Mouse (Mus musculus) adrenal gland, adult 8-10 months (tissue): Measurements from ENCODE around the gene Ndufb11. TPM values are rescaled to one million over a fixed set of nuclear protein-coding genes. Genes with fewer than 3 reads are reported as not detected.

Source experiments
- DNase-seq: peaks from one replicate; pipeline ENCODE4 v3.0.0; 2022
- total RNA-seq, 4 experiments: library from RNA; stranded (reverse); gene quantifications; 2 replicates each; pipeline ENCODE4 v1.2.4; 2022

The Ndufb11 gene
- total RNA-seq, result 100 to 1,000 TPM; 217 to 320 (median 257) TPM

DNA sequence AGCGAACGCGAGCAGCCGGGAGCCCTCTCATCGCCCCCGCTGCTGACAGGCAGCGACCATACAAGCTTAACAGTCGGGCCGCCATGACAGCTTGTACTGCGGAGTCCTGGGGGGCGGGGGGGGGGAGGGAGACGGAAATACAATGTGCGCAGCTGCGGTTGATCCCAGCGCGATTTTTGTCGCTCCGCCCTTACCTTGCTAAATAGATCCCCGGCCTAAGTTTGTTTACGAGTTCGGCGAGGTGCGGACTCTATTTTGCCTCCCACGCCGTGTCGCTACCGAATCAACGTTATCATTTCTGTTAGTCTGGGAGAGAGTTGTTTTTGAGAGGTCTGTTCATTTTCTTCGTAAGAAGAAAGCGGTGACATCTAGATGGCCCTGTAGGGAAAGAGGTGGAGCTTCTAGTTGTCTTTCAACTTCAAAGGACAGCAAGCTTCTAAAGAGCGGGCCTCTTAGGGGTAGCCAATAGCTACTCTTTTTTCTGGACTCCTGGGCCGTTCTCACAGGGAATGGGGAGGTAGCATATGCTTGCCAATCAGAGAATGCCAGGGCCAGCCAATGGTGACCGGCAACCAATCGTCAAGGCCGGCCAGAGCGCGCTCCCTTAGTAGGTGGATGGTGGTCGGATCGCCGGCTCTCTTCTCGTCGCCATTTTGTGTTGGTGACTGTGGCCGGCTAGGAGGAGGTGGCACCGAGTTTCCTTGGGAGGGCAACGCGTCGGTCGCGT lies at the start of gene Ndufb11, which contains the start of gene Rbm10:
Ndufb11 (minus strand) TSS at position 444 of the 727 bp plus-strand sequence.
Rbm10 (plus strand) TSS at position 328 of the 727 bp plus-strand sequence.
- peak; percentile 84 for DNase-seq

DNA sequence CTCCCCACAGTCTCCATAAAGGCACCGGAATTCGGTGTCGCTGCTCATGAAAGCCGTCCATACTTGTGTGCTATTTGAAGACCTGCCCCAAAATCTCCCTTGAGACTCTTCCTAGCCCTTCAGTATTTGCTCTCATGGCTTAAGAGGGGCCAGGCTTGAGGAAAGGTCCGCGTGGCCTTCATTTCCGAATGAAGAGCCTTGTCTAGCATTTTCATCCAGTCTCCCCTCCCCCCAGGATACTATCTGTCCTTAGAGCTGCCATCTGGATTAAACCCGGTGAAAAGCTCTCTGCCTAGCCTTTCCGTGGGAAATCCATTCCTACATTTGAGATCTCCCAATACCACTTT lies 46.0 kb upstream of the Ndufb11 start:
- DNase-seq, result no peak

DNA sequence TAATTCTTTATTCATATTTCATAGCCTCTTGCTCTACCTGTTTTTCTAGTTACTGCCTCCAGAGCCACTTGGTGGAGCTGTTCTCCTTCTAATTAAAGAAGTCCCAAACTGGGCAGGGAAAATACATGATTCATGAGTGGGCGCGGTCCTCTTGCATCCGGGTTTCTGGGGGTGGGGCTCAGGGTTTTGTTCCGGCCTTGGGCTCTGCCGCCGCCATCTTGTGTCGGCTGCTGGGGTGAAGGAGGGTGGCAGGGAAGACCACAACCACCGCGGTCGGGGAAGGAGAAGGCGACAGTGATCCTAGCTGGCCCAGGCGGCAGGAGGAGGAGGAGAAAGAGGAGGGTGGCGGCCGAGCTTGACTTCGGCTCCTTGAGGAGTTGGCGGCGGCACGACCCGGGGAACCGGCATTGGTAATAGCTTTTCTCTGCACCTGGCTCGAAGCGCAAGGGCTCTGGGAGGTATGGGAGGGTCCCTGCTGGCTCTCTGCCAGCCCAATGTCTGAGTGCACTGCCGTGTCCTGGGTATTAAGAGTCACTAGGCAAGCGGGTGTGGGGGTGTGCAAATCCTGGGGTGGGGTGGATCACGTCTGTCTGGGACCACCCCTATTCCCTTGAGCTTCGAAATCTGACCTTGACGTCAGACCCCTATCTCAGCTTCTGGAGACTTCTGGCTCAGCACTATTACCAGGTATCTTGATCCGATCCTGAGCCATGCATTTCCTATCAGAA lies 45.5 kb upstream of the Ndufb11 start:
- peak; percentile 87 for DNase-seq

DNA sequence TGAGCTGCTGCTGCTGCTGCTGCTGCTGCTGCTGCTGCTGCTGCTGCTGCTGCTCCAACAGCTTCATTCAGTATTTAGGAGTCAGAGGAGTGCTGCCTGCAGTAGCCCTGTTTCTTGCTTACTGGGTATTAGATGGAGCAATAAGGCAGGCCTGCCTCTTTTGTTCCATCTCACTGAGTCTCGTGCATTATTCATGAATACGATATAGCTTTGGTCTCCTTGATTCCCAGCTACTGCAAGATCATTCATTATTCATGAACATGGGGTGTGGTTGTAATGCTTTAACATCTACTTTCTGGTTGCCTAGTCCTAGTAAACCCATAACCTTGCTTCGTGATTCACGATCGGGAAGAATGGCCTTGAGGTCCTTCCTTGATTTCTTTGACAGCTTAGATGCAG lies 44.9 kb upstream of the Ndufb11 start:
- no peak for DNase-seq

DNA sequence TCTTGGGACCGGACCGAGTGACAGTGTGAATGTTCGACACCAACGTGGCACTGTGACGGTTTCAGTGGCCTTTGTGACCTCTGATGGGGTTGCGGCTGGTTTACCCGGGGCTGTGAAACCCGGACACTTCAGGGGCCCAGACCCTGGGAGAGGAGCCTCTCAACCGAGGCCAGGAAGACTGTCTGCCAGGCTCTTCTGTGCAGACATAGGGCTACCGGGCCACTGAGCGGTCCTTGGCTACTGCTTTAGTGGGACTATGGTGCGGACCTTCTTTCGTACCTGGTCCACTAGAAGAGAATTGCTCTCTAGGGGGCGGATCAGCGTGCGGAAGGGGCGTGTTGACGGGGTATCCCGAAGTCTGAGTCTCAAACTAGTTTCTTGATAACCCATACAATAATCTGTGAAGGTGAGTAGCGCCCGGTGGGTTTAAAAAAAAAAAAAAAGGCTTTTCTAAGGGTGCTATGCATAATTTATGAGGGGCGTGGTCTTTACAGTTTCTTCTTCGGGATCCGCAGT lies 41.5 kb upstream of the Ndufb11 start:
- no peak for DNase-seq

DNA sequence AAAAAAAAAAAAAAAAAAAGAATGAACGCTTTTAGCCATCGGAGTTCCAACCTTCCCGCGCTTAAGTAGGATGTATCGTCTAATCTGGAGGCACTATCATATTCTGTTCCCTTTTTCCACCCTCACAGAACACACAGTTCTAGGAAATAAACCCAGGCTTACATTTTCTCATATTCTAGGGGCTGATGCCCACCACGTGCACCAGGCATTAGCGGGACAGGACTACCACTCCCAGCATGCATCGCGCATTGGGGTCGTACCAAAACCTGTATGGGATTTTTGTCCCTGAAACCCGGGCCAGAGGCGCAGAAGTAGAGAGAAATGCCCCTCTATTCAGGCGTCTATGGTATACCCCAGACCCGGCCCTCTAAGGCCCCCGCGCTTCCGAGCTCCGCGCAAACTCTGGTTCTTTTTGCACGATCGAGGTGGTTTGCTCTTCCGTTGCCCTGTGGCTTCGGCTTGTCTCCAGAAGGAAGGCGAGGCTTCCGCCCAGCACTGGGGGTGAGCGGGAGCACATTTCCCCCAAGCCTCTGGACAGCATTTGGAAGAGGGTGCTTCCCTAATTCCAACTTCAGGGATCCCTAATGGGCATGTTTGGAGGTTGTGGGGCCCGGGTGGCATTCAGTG lies 40.7 kb upstream of the Ndufb11 start, which contains the start of gene Uba1:
Uba1 (plus strand) TSS at position 301 of the 627 bp plus-strand sequence.
- peak; percentile 66 for DNase-seq

DNA sequence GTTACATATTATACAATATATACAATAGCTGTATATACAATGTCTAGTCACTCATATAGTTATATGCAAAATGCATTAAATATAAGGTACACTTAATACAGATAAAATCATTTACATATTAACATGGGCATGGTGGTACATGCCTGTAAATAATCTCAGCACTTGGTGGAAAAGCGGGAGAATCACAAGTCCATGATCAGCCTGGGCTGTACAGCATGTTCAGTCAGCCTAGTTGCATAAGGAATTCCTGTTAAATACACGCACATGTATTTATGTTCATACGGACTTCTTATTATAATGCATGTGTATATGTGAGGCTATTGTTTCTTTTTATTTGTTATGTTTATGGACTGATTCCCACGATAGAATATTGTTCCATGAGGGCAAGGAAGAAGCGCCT lies 40.2 kb upstream of the Ndufb11 start:
- no peak for DNase-seq

DNA sequence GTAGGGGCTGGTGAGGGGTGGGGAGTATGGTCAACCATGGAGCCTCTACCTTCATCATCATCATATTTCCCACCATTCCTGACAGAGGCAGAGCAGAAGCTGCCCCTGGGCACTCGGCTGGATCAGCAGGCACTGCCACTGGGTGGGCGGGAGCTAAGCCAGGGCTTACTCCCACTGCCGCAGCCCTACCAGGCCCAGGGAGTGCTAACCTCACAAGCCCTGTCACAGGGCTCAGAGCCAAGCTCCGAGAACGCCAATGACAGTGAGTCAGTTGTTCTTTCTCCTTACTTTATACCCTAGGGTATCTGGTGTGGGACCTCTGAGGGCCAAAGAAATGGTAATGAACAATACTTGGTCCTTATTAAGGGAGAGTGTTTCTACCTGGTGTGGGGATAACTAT lies 27.4 kb upstream of the Ndufb11 start:
- no peak for DNase-seq

DNA sequence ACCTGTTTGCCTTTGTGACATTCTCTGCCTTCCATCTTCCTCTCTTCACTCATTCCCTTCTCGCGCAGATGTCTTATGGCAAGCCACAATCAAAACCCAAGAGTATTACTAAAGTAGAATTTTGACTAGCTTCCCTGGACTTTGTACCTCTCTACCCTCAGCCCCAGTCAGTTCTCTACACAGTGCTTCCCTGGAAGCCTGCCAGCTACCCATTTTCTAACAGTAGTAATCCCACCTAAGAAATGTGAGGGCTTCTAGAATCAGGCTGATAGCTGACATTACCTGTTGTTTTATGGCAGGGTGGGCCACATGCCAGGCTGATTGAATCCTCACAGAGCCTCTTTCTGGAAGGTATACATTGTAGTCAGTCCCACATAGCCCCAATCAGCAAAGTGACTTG lies 20.7 kb upstream of the Ndufb11 start:
- no peak for DNase-seq

DNA sequence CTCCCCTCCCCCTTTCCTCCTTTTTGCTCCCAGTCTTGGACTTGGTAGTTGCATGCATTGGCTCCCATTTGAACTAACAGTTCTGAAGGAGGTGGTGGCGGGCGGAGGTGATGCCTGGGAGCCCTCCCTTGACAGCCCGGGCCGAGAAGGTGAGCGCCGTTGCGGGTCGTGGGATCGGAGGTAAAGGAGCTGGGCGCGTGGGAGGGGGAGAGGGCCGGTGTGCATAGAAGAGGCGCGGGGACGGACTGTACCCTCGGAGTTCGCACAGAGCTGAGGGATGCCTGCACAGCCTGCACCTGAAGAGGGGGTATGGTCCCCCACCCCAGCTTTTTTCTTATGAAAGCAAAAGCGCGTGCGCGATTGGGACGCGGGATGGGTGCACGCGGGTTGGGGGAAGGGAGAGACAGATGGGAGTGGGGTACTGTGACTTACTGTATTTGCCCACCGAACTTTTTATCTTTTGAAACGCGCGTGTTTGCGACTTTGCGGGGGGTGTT lies 532 bp upstream of the Ndufb11 start:
- DNase-seq, result no peak

DNA sequence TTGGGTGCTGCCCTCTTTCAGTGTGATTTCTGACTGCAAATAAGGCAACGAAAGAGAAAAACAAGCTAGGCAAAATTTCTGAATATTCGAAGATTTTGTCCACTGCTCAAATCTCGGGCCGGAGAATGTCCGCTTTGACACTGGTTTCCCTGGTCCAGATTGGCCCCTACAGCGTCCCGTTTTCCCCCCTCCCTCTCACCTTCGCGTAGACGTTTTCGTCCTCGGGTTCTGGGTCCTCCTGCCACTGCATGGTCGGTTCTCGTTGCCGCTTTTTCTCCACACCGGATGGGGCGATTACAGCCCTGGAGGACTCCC lies 601 bp downstream of the Ndufb11 start:
- DNase-seq, result peak; percentile 50

DNA sequence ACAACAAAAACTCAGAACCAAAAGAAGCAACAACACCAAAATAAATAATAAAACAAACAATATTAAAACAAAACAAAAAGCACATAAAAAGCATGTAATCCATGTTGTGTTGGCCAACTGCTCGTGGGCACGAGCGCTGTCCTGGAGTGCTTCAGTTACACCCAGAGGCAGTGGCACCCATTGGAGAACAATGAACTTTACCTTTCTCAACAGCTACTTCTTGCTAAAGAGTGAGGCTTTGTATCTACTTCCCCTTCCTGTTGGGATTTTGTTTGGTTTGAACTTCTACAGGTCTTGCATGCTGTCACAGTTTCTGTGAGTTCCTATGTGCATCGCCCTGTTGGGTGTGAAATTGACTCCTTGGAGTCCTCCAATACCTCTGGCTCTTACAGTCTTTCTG lies 8.9 kb downstream of the Ndufb11 start:
- DNase-seq, result no peak

DNA sequence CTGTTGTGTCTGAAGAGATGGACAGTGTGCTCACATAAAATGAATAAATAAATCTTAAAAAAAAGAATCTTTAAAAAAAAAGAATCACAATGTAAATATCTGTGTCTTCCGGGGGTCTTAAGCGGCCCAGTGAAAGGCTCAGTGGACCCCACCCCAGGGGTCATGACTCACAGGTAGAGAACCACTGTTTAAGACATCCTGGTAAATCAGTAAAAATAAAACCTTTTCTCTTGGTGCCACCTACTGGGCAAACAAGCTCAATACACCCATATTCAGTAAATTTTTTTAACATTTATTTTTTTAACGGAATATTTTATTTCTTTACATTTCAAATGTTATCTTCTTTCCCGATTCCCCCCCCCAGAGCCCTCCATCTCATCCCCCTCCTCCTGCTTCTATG lies 29.5 kb downstream of the Ndufb11 start:
- no peak for DNase-seq

DNA sequence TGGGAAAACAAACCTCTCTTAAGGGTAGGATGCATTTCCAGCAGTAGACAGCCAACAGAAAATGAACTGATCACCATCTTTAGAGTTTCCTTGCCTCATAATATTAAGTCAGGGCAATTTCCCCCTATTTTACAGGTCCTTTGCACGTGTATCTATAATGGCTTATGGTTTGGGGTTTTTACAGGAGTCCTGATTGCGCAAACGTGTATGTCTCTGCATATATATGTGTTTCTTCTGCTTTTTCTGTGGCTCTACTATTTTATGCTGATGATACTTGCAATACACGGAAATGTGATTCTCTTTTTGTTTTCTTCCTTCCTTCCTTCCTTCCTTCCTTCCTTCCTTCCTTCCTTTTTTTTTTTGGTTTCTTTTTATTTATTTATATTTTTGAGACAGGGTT lies 43.5 kb downstream of the Ndufb11 start:
- no peak for DNase-seq

DNA sequence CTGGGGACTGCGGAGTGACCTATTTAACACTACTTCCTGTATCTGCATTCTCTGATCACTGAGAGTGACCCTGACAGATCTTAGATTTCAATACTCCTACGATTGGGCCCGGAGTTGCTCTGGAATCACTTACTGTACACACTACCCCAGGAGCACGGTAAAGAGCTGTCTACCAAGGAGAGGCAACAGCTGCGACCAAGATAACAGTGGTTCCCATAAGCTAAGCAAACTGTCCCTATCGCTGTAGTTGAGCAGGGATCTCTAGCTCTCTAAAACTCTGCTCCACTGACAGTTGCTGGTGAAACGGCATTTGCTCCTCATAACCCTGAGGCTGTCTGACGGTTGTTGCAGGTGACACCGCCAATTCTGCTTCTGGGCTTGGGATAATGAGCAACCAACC lies 44.7 kb downstream of the Ndufb11 start:
- DNase-seq, result no peak

DNA sequence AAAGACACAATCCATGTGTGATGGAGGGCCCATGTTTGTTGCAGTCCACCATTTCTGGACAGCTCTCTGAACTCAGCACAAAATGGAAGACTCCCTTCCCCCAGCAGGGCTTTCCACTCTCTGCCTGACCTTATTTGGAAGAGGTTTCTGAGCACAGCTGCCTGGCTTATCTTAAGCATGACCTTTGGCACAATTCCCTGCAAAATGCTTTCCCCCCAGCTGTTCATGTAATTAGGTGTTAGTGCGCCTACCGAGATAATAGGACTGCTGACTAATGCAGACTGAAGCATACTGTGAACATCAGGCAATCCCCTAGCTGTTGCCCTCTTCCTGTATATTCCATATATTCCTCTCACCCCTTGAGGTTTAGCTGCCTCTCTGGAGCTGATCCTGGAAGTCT lies 46.4 kb downstream of the Ndufb11 start:
- DNase-seq, result peak; percentile 11

Other genes with a start within 250 kb of the Ndufb11 start
- 1 to 10 TPM; 5.3 to 8.2 (median 6.4) TPM for gene Jade3, start 191.9 kb downstream of the Ndufb11 start, total RNA-seq
- 1 to 10 TPM; 2.7 to 3.8 (median 3.7) TPM for gene Rgn, start 67.8 kb downstream of the Ndufb11 start, total RNA-seq
- gene Rbm10, start 116 bp downstream of the Ndufb11 start, total RNA-seq, result 10 to 100 TPM; 29.0 to 41.2 (median 40.0) TPM
- 100 to 1,000 TPM; 423 to 601 (median 476) TPM for gene Uba1, start 40.7 kb upstream of the Ndufb11 start, total RNA-seq
- gene Cdk16, start 70.3 kb upstream of the Ndufb11 start, total RNA-seq, result 100 to 1,000 TPM; 143 to 182 (median 161) TPM
- gene Usp11, start 86.3 kb upstream of the Ndufb11 start, total RNA-seq, result 10 to 100 TPM; 35.6 to 56.0 (median 46.1) TPM
- gene Araf, start 180.2 kb upstream of the Ndufb11 start, total RNA-seq, result 100 to 1,000 TPM; 135 to 208 (median 162) TPM